Mouse (Mus musculus): ENCODE results near the gene Map3k3. TPM values are rescaled to one million over a fixed set of nuclear protein-coding genes. Genes with fewer than 3 reads are reported as not detected.
"Not testable (repeated sequence)": the region's sequence is repeated elsewhere in the genome, so short reads cannot be mapped to it uniquely, and the experiment has no call there.

Gene Map3k3
- total RNA-seq (2022): 10 to 100 TPM; 34.7 to 38.5 (median 36.1) TPM

GRCm38 (mm10) chr11:106083708-106084701, at the start of gene Map3k3:
TSS of gene Map3k3 (plus strand) at chr11:106084613.
- peak; percentile 100 for DNase-seq (ENCODE audit: low spot score)

GRCm38 (mm10) chr11:106034986-106035385, 49.4 kb upstream of the Map3k3 start:
- no peak for DNase-seq (ENCODE audit: low spot score)

- peak; percentile 99 for DNase-seq (ENCODE audit: low spot score)
These were observed 47.6 kb upstream of the Map3k3 start, which contains the start of gene Dcaf7 for GRCm38 (mm10) chr11:106036548-106037417. TSS of gene Dcaf7 (plus strand) at chr11:106036872.

GRCm38 (mm10) chr11:106037418-106037751, 47.0 kb upstream of the Map3k3 start:
- no peak for DNase-seq (ENCODE audit: low spot score)

- DNase-seq (ENCODE audit: low spot score): no peak
These were observed 40.1 kb upstream of the Map3k3 start for GRCm38 (mm10) chr11:106044349-106044748.

GRCm38 (mm10) chr11:106045256-106045655, 39.2 kb upstream of the Map3k3 start:
- DNase-seq (ENCODE audit: low spot score): no peak

- no peak for DNase-seq (ENCODE audit: low spot score)
These were observed 38.6 kb upstream of the Map3k3 start for GRCm38 (mm10) chr11:106045780-106046179.

- DNase-seq (ENCODE audit: low spot score): no peak
These were observed 37.8 kb upstream of the Map3k3 start for GRCm38 (mm10) chr11:106046584-106046983.

GRCm38 (mm10) chr11:106053921-106054320, 30.5 kb upstream of the Map3k3 start:
- DNase-seq (ENCODE audit: low spot score): no peak

- DNase-seq (ENCODE audit: low spot score): no peak
These were observed 29.8 kb upstream of the Map3k3 start for GRCm38 (mm10) chr11:106054600-106054999.

- DNase-seq (ENCODE audit: low spot score): no peak
These were observed 29.1 kb upstream of the Map3k3 start for GRCm38 (mm10) chr11:106055341-106055740.

GRCm38 (mm10) chr11:106056819-106057491, 27.5 kb upstream of the Map3k3 start:
- no peak for DNase-seq (ENCODE audit: low spot score)

- DNase-seq (ENCODE audit: low spot score): no peak
These were observed 26.4 kb upstream of the Map3k3 start for GRCm38 (mm10) chr11:106058020-106058419.

GRCm38 (mm10) chr11:106060549-106060948, 23.9 kb upstream of the Map3k3 start:
- no peak for DNase-seq (ENCODE audit: low spot score)

- no peak for DNase-seq (ENCODE audit: low spot score)
These were observed 23.1 kb upstream of the Map3k3 start for GRCm38 (mm10) chr11:106061311-106061710.

- no peak for DNase-seq (ENCODE audit: low spot score)
These were observed 20.7 kb upstream of the Map3k3 start for GRCm38 (mm10) chr11:106063756-106064155.

- DNase-seq (ENCODE audit: low spot score): no peak
These were observed 19.1 kb upstream of the Map3k3 start for GRCm38 (mm10) chr11:106065073-106065922.

GRCm38 (mm10) chr11:106065923-106066571, 18.4 kb upstream of the Map3k3 start, which contains the start of gene Taco1:
TSS of gene Taco1 (plus strand) at chr11:106066061.
- DNase-seq (ENCODE audit: low spot score): peak; percentile 96

GRCm38 (mm10) chr11:106066616-106067015, 17.8 kb upstream of the Map3k3 start:
- not testable (repeated sequence) for DNase-seq (ENCODE audit: low spot score)

GRCm38 (mm10) chr11:106073774-106074173, 10.6 kb upstream of the Map3k3 start:
- DNase-seq (ENCODE audit: low spot score): no peak
